Mouse (Mus musculus) ovary, postnatal 14 days (tissue): ENCODE data around the gene Gfer.
"Not testable (repeated sequence)": the region's sequence is repeated elsewhere in the genome, so short reads cannot be mapped to it uniquely, and the experiment has no call there.

ENCODE experiments used
- DNase-seq: peaks from one replicate; pipeline ENCODE4 v3.0.0; 2022; ENCODE audit warnings: low spot score

The Gfer gene

DNA sequence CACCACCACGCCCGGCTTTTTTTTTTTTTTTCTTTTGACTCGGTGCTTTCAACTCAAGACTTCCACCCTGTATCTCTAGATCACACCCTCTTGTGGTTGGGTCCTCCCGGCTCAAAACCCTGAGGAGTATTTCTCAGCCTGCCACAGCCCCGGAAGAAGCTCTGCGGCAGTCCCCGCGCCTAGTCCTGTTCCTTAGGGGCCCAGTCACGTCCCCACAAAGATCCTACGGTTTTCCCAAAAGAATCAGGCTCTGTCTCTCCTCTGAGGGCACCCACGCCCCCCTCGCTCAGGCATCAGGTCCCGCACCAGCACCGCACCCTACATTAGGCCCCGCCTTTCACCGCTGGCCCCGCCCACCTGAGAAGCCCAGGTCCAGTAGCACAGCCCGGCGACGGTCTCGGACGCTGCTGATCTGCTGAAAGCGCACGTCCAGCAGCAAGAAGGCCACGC, 8.8 kb downstream of the Gfer start:
- no peak for DNase-seq

DNA sequence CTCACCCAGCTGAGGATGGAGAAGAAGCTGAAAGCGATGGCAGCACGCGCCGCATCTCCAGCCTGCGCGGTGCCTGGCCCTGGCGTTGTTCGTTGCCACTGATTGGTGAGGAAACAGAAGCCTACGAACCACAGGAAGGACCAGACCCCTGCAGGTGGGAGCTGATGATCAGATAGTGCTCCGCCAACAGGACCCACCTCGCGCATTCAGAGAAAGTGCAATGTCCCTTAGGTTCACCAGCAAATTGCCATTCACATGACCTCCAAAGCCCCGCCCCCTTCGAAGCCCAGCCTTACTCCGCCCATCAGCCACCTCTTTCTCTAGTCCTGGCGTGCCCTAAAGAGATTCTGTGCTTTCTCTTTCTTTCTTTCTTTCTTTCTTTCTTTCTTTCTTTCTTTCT, 9.4 kb downstream of the Gfer start:
- DNase-seq = no peak

- DNase-seq = no peak
Measured at GRCm38 (mm10) chr17:24677500-24678080, 18.4 kb downstream of the Gfer start.

DNA sequence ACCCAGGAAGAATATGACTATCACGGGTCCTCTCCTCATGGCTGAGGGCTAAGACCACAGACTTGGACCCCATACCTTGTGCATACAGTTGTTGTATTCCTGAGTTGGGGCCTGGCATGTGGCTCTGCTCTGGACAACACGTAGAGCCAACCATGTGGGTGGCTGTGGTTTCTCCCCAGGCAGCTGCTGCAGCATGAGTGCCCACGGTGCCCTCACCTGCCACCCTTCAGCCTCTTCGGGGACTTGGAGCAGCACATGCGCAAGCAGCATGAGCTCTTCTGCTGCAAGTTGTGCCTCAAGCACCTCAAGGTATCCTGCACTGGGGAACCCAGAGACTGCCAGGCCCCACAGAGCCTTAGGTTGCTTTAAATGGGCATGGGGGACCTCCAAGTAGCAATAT, 19.1 kb downstream of the Gfer start:
- DNase-seq = no peak

- DNase-seq = no peak
Measured at GRCm38 (mm10) chr17:24676187-24676586, 19.8 kb downstream of the Gfer start.

GRCm38 (mm10) chr17:24674277-24674676, 21.7 kb downstream of the Gfer start:
- no peak for DNase-seq

- DNase-seq = no peak
Measured at GRCm38 (mm10) chr17:24672141-24672540, 23.8 kb downstream of the Gfer start.

DNA sequence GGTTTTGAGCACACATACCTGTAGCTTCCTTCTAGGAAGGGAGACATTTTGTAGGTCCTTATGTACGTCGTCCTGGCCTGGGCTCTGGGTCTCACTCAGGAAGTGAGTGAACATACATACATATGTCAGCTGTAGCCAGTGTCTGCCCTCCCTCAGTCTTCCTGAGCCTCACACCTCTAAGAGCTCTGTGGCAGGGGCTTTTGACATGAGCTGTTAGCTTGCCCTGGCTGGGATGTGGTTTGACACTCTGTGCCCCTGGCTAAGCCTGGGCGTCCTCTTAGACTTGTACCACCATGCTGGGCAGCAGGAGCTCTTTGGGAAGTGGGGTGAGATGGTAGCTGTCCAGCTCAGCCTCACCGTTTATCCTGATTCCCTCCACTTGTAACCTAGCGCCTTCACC, 24.6 kb downstream of the Gfer start:
- no peak for DNase-seq

DNA sequence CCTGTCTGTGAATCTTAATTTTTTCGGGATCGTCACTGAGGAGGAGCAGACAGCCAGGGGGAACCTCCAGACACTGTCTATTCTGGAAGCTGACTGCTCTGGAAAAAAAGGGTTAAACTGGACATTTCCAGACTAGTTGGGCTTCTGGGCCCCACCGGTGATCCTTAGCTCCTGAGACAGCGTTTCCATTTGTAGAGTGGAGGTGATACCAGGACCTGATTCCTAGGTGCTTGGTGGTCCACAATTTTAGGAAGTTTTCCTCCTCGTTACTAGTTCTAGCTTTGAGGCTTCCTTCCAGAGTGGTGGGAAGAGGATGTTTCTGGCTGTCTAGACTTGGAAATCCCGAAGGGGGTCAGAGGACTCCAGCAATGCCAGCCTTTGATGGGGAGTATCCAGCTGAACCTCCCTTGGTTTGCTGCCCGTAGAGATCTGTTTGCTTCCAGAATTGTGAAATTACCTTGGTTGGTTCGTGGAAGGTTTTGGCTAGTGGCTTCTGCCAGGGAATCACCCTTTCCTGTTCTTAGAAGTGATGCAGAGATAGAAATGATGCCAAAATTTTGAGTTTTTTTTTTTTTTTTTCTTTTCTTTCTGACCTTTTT, 25.6 kb downstream of the Gfer start:
- DNase-seq = no peak

GRCm38 (mm10) chr17:24669545-24670245, 26.3 kb downstream of the Gfer start, which contains the start of gene Zfp598:
Gene Zfp598 (plus strand): TSS chr17:24669687.
- peak; percentile 96 for DNase-seq

GRCm38 (mm10) chr17:24669214-24669544, 26.8 kb downstream of the Gfer start:
- not testable (repeated sequence) for DNase-seq

- no peak for DNase-seq
Measured at GRCm38 (mm10) chr17:24667416-24667815, 28.5 kb downstream of the Gfer start.

DNA sequence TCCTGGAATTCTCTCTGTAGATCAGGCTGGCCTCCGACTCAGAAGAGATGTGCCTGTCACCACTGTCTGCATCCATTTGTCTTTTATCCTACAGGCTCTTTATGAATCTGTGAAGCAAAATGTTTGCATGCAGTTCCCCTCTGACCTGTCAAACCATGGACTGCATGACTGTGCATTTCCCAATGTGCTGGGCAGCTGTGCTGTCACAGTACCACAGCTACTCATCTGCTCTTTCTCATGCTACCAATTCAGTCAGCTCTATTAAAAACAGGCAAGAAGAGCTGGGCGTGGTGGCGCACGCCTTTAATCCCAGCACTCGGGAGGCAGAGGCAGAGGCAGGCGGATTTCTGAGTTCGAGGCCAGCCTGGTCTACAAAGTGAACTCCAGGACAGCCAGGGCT, 28.9 kb downstream of the Gfer start:
- DNase-seq = not testable (repeated sequence)

DNA sequence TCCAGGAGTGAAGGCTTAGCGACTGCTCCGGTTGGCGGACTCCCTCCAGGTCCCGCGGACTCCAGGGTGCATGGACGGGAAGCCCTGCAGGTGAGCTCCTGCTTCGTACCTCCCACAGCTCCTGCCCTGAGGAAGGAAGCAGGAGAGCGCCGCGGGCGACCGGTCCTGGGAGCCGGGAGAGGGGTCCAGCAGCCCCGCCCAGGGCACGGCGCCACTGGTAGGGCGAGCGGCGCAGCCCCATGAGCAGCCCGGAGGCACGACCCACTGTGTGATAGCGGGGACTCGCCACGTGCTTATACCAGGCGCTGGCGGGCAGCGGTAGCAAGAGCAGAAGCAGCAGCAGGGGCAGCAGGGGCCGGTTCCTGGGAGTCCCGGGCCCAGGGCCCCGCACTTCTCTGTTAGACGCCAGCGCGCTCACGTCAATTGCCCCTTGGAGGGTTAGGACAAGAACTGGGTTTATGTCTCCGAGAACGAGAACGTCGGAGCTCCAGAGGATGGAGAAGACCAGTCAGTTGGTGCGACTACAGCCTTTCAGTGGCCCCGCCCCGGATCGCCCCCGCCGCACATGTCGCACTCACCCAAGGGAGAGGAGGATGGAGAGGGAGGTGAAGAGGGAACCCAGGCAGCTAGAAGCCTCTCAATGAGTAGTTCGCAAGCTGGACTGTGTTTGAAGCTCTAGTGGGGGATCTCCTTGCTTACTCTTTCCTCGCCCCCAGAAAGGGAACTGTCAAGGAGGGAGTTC, 37.8 kb downstream of the Gfer start, which contains the start of gene Npw:
Gene Npw (minus strand): TSS at position 441 of the 742 bp plus-strand sequence.
- DNase-seq = no peak

DNA sequence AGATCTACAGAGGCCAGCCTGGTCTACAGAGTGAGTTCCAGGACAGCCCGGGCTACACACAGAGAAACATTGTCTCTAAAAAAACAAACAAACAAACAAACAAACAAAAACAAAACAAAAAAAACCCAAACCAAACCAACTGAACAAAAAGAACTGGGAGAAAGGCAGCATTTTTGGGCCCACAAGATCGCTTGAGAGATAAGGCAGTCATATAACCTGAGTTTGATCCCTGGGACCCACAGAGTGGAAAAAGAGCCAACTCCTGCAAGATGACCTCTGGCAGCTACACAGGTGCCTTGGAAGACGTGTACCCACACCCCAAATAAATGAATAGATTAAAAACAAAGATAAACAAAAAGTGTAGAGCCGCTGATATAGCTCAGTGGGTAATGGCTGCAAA, 41.0 kb downstream of the Gfer start:
- no peak for DNase-seq

- DNase-seq = peak; percentile 75
Measured at GRCm38 (mm10) chr17:24653967-24654710, 41.8 kb downstream of the Gfer start.

GRCm38 (mm10) chr17:24651835-24652234, 44.1 kb downstream of the Gfer start:
- no peak for DNase-seq

DNA sequence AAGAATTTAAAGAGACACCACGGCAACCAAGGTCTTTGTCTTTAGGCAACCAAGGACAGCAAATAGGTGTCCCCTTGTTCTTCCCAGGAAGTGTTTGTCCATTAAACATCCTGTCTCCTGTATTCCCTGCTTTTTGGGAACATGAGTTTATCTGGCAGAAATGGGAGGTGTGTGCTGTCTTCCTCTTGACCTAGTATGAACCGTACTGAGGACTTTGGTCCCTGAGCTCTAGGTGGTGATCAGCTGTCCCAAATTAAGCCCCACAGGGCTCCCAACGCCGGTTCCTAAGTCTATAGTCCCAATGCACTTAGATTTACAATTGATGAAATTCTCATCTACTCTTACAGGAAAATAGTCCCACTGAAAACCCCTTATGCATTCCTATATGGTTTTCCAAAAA, 45.2 kb downstream of the Gfer start:
- no peak for DNase-seq

- DNase-seq = no peak
Measured at GRCm38 (mm10) chr17:24650070-24650616, 45.8 kb downstream of the Gfer start, which contains the start of gene Slc9a3r2. Gene Slc9a3r2 (minus strand): TSS chr17:24650327.

DNA sequence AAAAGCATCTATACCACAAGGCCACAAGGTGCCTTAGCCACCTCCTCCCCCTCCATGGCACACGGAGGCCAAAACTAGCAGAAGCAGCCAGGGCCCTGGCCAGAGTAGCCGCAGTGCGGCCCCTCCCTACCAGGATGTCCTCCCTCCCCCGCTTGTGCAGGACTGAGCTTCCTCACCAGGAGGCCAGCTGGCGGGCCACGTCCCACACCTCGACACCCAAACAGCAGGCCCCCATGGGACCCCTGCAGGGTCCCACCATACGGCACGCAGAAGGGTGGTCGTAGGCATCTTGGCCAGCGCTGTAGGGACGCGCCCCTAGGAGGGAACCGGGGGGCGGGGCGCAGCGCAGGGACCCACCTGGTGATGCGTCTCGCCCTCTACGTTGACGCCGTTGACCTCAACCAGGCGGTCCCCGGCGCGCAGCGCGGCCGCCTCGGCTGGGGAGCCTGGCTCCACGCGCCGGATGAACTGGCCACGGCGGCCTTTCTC, 46.3 kb downstream of the Gfer start:
- DNase-seq = no peak

DNA sequence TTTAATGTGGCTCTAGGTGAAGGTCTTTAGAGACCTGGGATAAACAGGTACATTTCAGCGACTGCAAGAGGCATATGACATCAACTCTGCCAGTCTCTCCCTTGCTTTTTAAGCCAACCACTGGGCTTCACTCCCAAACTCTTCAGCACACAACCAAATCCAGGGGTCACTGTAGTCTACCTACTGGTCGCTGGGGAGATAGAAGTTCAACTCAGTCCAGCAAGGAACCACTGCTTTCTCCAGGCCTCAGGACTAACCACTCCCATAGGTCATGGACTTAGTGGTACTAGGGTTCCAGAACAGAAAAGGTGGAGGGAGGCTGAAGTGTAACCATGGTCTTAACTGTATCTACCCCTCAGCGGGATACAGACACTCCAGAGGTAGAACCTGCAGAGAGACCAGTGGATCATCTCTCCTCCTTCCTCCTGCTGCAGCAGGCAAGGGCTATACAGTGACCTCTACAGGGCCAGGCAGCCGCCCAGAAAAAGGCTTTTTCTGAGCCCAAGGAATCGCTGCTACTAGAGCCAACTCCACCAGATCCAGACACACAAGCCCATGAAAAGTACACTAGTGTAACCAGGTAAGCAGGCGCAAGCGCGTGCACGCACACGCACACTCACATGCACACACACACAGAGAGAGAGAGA, 47.1 kb downstream of the Gfer start:
- no peak for DNase-seq
